27 mouse cellular contexts compared by ENCODE assay signal in genomic region chr4:125441821-125442220, GRCm38 (mm10). TPM values are rescaled to one million over a fixed set of nuclear protein-coding genes. Genes with fewer than 3 reads are reported as not detected.
DNase-seq lines count a peak whose midpoint lies in the region; ATAC-seq and TF ChIP-seq lines count a peak whose summit lies in the region.
"Had no signal": no experiment of that assay in that cellular context is flagged by ENCODE, and none has a peak within 500 bp of the region (broad histone marks: within the 10 kb centered on the region; RNA-seq: fewer than 3 reads in every experiment).

No protein-coding gene starts in this region.

- no peak overlapping the region for H3K4me3 ChIP-seq in kidney, adult 2 months (ENCODE audit: insufficient read depth, low read depth, low read length)
- no peak overlapping the region for H3K4me3 ChIP-seq in forebrain, postnatal 0 days (ENCODE audit: low read depth, low read length)
- H3K4me3 ChIP-seq in heart, embryonic 12.5 days, result no peak overlapping the region
- H3K4me3 ChIP-seq: embryonic facial prominence, embryonic 15.5 days; forebrain, embryonic 15.5 days; hindbrain, embryonic 10.5 days; intestine, embryonic 15.5 days had no signal

- H3K4me1 ChIP-seq in kidney, adult 2 months (ENCODE audit: control insufficient read depth, insufficient read depth, low read length), result no peaks in the 10 kb centered on the region
- H3K4me1 ChIP-seq in forebrain, postnatal 0 days (ENCODE audit: insufficient read depth), result no peaks in the 10 kb centered on the region
- H3K4me1 ChIP-seq in heart, embryonic 12.5 days (replicated peaks), result no peaks in the 10 kb centered on the region
- H3K4me1 ChIP-seq: embryonic facial prominence, embryonic 15.5 days; intestine, embryonic 15.5 days had no signal

- no peak overlapping the region for H3K27ac ChIP-seq in kidney, adult 2 months (ENCODE audit: insufficient read depth, low read depth, low read length)
- H3K27ac ChIP-seq in forebrain, postnatal 0 days (ENCODE audit: low read depth, low read length), result no peak overlapping the region
- H3K27ac ChIP-seq in heart, embryonic 12.5 days (ENCODE audit: poor library complexity, severe bottlenecking), result no peak overlapping the region
- H3K27ac ChIP-seq: embryonic facial prominence, embryonic 15.5 days; forebrain, embryonic 15.5 days; hindbrain, embryonic 10.5 days; intestine, embryonic 15.5 days had no signal

- no peak overlapping the region for H3K9ac ChIP-seq in forebrain, postnatal 0 days
- no peak overlapping the region for H3K9ac ChIP-seq in heart, embryonic 12.5 days
- H3K9ac ChIP-seq: embryonic facial prominence, embryonic 15.5 days; forebrain, embryonic 15.5 days; intestine, embryonic 15.5 days had no signal

- TF ChIP-seq CTCF in kidney, adult 2 months (conservative IDR thresholded peaks at IDR 0.05; ENCODE audit: insufficient read depth, insufficient read length, low read depth, low read length), result no peak
- no peak for TF ChIP-seq CTCF in forebrain, postnatal 0 days (IDR thresholded peaks at IDR 0.05; ENCODE audit: low read depth)

- WGBS in kidney, adult 2 months, result 64% methylated on average over 4 of the region's 4 CpGs
- 60% methylated on average over 4 of the region's 4 CpGs for WGBS in forebrain, postnatal 0 days
- 52% methylated on average over 4 of the region's 4 CpGs for WGBS in heart, embryonic 12.5 days

- ATAC-seq in forebrain, postnatal 0 days, result no peak
- ATAC-seq in heart, embryonic 12.5 days (ENCODE audit: insufficient number of reproducible peaks, low FRiP score), result no peak
- ATAC-seq: forebrain, embryonic 15.5 days; hindbrain, embryonic 16.5 days; intestine, embryonic 15.5 days; Patski had no signal

- H3K9me3 ChIP-seq in forebrain, postnatal 0 days (ENCODE audit: low read length), result no peaks in the 10 kb centered on the region
- H3K9me3 ChIP-seq in heart, embryonic 12.5 days (replicated peaks), result no peaks in the 10 kb centered on the region
- H3K9me3 ChIP-seq: embryonic facial prominence, embryonic 15.5 days; forebrain, embryonic 15.5 days; hindbrain, embryonic 10.5 days; intestine, embryonic 15.5 days had no signal

- no peaks in the 10 kb centered on the region for H3K27me3 ChIP-seq in kidney, adult 2 months (replicated peaks; ENCODE audit: control insufficient read depth, insufficient read depth, low read length)
- H3K27me3 ChIP-seq in forebrain, postnatal 0 days (ENCODE audit: insufficient read depth, low read length), result no peaks in the 10 kb centered on the region
- peaks cover 11% of the 10 kb centered on the region; the same call in 1 of the 2 replicates for H3K27me3 ChIP-seq in heart, embryonic 12.5 days (replicated peaks)
- H3K27me3 ChIP-seq: embryonic facial prominence, embryonic 15.5 days; intestine, embryonic 15.5 days had no signal

- DNase-seq in kidney, adult 2 months, result peak; percentile 72
- no peak for DNase-seq in kidney, postnatal 4 days
- peak; percentile 15 for DNase-seq in testis, postnatal 14 days (ENCODE audit: low spot score)
- DNase-seq in testis, postnatal 10 days (ENCODE audit: low spot score), result no peak
- DNase-seq in adrenal gland, postnatal 25 days, result peak; percentile 54
- DNase-seq in cerebellum, adult 11 months, result no peak
- DNase-seq in forebrain, postnatal 0 days, result no peak
- DNase-seq: cerebellum, adult 9-10 months; gastrocnemius, postnatal 14 days; heart, adult 11 months; heart, postnatal 10 days; lung, adult 18-20 months; lung, postnatal 10 days; thymus, adult 18-20 months; thymus, postnatal 36 days had no signal

- no peak for TF ChIP-seq POLR2A in kidney, adult 2 months (IDR thresholded peaks at IDR 0.05; ENCODE audit: low read depth, low read length)

- H3K36me3 ChIP-seq in kidney, adult 2 months (ENCODE audit: control insufficient read depth, insufficient read depth, low read length), result no peaks in the 10 kb centered on the region
- no peaks in the 10 kb centered on the region for H3K36me3 ChIP-seq in forebrain, postnatal 0 days (ENCODE audit: insufficient read depth)
- no peaks in the 10 kb centered on the region for H3K36me3 ChIP-seq in heart, embryonic 12.5 days
- H3K36me3 ChIP-seq: embryonic facial prominence, embryonic 15.5 days; forebrain, embryonic 15.5 days; hindbrain, embryonic 10.5 days; intestine, embryonic 15.5 days had no signal

- no peak overlapping the region for H3K4me2 ChIP-seq in forebrain, postnatal 0 days (ENCODE audit: low read depth)
- no peak overlapping the region for H3K4me2 ChIP-seq in heart, embryonic 12.5 days
- H3K4me2 ChIP-seq: embryonic facial prominence, embryonic 15.5 days; forebrain, embryonic 15.5 days; heart, embryonic 11.5 days; intestine, embryonic 15.5 days; liver, embryonic 11.5 days; midbrain, embryonic 11.5 days had no signal

RNA-seq across cellular contexts. Expression of gene Grik3, which starts 48.7 kb away (rescaled TPM):
- polyA plus RNA-seq in kidney, adult 2 months (2012; rRNA removed), result 0.09 and 0.12 TPM in 2 replicates
- 0.38 and 0.39 TPM in 2 replicates for total RNA-seq in adrenal gland, postnatal 25 days (2021)
- 21.5 and 23.1 TPM in 2 replicates for total RNA-seq in forebrain, postnatal 0 days (2014; rRNA removed)
- 2.8 and 4.3 TPM in 2 replicates for polyA plus RNA-seq in forebrain, postnatal 0 days (2015; fragmentation: Nextera tagmentation; extraction: Ambion mirVana)
- 0.23 and 0.30 TPM in 2 replicates for polyA plus RNA-seq in heart, embryonic 12.5 days (2016; fragmentation: Nextera tagmentation; extraction: Ambion mirVana)
- total RNA-seq: common myeloid progenitor, adult 5-6 weeks had no signal
- polyA plus RNA-seq: limb, embryonic 11.5 days; Patski had no signal

Comparison
In these comparisons a context has a peak if more than half of its experiments do, and no peak if none do; other contexts are left out.
1. DNase-seq: peak in kidney, adult 2 months (single experiment), testis, postnatal 14 days (single experiment) and adrenal gland, postnatal 25 days (single experiment); none in kidney, postnatal 4 days (0 of 2), testis, postnatal 10 days (single experiment), cerebellum, adult 11 months (single experiment) and forebrain, postnatal 0 days (single experiment).